Mouse (Mus musculus): ENCODE data around the gene Rbfox1.

Gene Rbfox1

GRCm38 (mm10) chr16:6212916-6213315 is 327.8 kb downstream of the Rbfox1 start:
- ATAC-seq (ENCODE audit: low TSS enrichment), result no peak

DNA sequence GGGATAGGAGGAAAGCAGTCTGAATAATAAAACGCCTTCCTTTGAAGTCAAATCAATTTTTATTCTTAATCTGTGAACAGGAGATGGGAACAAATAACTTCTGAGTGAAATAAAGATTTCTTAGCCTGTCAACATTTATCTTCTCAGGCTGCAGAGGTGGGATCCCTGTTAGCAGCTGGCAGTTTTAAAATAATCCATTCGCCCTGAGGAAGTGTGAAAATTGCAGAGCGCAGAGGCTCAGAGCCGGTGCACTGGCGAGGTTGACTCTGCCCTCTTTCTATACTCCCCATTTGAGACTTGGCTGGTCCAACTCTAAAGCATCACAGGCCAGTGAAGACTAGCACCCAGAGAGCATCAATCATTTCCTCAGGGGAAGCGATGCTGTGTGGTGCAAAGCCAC is 342.3 kb downstream of the Rbfox1 start:
- peak; percentile 52; the same call in 1 of the 2 replicates for ATAC-seq (ENCODE audit: low TSS enrichment)

DNA sequence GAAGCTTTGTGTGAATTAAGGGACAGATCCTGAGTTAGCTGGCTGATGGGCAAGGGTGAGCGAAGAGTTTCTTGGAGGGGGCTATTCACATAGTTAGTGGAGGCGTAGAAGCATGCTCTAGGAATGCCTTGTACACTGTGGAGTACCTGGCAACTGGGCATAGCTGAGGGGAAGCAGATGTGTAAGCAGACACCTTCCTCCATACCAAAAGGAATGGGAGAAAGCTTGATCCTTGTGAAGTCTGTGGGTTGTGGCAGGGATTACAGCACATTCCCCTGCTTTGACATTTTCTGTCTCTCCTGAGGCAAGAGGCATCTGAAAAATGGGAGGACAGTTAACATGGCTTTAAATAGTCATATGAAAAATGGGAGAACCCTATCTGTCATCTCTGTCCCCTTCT is 347.8 kb downstream of the Rbfox1 start:
- ATAC-seq (ENCODE audit: low TSS enrichment), result peak; percentile 77

GRCm38 (mm10) chr16:6241393-6241792 is 356.2 kb downstream of the Rbfox1 start:
- peak; percentile 64; the same call in 1 of the 2 replicates for ATAC-seq (ENCODE audit: low TSS enrichment)

DNA sequence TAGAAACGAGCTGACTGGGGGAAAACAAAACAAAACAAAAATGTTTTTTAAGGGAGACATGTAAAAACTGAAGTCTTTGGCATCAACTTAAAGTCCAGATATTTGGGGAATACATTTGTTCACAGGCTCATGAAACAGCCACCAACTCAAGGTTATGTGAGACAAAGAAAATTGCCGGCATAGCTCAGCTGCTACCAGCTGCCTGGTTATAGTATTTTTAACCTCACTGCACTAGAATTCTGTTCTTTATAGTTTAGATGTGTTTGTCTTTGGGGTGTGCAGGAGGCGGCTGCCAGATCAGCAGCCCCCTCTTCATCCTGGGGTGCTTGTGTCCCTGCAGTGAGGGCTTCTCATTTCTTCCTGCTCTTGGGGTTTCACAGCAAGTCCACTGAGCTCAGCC is 357.3 kb downstream of the Rbfox1 start:
- peak; percentile 56; the same call in 1 of the 2 replicates for ATAC-seq (ENCODE audit: low TSS enrichment)

GRCm38 (mm10) chr16:6247569-6247968 is 362.4 kb downstream of the Rbfox1 start:
- ATAC-seq (ENCODE audit: low TSS enrichment), result no peak

- no peak; the same call in 1 of the 2 replicates for ATAC-seq (ENCODE audit: low TSS enrichment)
Observed at GRCm38 (mm10) chr16:6264557-6264956, 379.4 kb downstream of the Rbfox1 start.

- peak; percentile 67 for ATAC-seq (ENCODE audit: low TSS enrichment)
Observed at GRCm38 (mm10) chr16:6265610-6266009, 380.5 kb downstream of the Rbfox1 start.

- ATAC-seq (ENCODE audit: low TSS enrichment), result peak; percentile 47; the same call in 1 of the 2 replicates
Observed at GRCm38 (mm10) chr16:6271596-6272370, 386.6 kb downstream of the Rbfox1 start.

- no peak for ATAC-seq (ENCODE audit: low TSS enrichment)
Observed at GRCm38 (mm10) chr16:6283496-6283895, 398.3 kb downstream of the Rbfox1 start.

GRCm38 (mm10) chr16:6284317-6284716 is 399.2 kb downstream of the Rbfox1 start:
- no peak for ATAC-seq (ENCODE audit: low TSS enrichment)

DNA sequence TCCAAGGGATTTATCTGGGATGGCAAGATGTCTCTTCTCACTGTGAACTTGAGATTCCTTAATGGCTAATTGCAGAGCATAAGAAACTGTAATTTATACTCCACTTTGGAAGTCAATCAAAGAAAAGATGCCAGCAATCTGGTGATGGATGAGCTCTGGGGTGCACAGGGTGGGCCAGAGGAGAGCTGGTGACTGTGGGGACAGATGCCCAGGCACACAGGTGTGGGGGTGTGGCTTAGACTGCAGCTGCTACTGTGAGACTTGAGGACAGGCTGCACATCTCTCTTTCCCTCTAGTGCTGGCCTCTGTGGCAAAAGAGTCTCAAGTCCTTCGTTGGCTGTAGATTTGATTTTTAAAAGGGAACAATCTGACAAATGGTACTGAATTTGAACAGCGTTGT is 402.5 kb downstream of the Rbfox1 start:
- peak; percentile 38; the same call in 1 of the 2 replicates for ATAC-seq (ENCODE audit: low TSS enrichment)

- peak; percentile 57; the same call in 1 of the 2 replicates for ATAC-seq (ENCODE audit: low TSS enrichment)
Observed at GRCm38 (mm10) chr16:6300112-6300511, 415.0 kb downstream of the Rbfox1 start.

GRCm38 (mm10) chr16:6303082-6303481 is 417.9 kb downstream of the Rbfox1 start:
- peak; percentile 62; the same call in 1 of the 2 replicates for ATAC-seq (ENCODE audit: low TSS enrichment)

- no peak for ATAC-seq (ENCODE audit: low TSS enrichment)
Observed at GRCm38 (mm10) chr16:6309940-6310339, 424.8 kb downstream of the Rbfox1 start.

- ATAC-seq (ENCODE audit: low TSS enrichment), result no peak
Observed at GRCm38 (mm10) chr16:6310744-6311678, 425.9 kb downstream of the Rbfox1 start.

DNA sequence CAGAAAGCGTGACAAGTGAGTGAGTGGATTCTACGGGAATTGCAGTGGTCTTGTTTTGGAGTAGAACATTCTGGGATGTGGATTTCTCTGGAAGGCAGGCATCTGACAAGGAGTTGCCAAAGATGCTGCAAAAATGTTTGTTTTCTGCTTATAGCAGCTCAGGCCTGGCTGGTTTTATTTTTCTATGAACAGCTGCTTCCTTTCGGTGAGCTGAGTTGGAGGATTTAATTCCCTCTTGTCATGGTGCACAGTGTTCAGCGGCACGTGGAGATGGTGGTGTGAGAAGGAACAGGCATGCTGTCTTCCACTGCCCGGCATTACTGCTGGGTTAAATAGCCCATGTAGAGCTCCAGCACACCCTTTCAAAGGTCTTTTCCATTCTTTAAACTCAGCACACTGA is 428.5 kb downstream of the Rbfox1 start:
- ATAC-seq (ENCODE audit: low TSS enrichment), result peak; percentile 82

GRCm38 (mm10) chr16:6324832-6325231 is 439.7 kb downstream of the Rbfox1 start:
- no peak for ATAC-seq (ENCODE audit: low TSS enrichment)

DNA sequence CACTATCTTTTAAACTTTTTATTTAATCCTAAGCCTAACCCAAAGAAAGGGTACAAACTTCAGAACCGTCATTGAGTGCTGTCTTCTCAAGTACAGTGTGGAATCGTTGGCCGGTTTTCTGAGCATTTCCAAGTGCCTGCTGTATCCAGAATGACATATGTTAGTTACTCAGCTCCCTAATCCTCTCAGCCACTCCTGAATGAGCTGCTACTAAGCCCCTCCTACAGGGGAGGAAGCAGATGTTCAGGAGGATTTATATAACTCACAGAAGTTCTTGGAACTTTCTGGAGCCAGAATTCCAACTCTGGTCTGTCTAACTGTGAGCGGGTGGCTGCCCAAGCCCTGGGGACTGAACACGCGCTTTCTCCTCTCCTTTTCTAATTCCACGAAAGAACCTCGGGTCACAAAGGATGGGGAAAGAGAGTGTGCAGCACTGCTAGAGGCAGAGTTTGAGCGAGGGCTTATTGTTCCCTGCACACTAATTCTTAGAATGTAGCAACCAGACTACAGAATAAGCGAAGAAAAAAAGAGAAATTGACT is 446.3 kb downstream of the Rbfox1 start:
- peak; percentile 94 for ATAC-seq (ENCODE audit: low TSS enrichment)

- ATAC-seq (ENCODE audit: low TSS enrichment), result no peak
Observed at GRCm38 (mm10) chr16:6333273-6333672, 448.1 kb downstream of the Rbfox1 start.

DNA sequence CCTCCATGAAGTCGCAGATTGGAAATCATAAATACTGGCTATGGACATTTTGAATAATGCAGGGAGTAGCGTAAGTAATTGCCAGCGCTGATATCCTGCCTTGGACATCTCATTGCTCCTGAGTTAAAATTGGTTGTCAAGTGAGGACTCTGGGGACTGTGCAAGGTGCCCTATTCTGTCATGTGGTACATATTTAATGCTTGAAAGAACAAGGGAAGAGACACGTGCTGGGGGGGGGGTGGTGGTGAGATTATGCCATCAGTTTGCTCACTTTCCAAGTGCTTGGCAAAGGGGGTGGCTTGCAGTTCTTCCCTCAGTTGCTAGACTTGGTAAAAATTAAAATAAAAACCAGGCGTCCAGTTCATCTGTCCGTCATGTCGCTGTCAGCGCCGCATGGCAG is 462.9 kb downstream of the Rbfox1 start:
- ATAC-seq (ENCODE audit: low TSS enrichment), result no peak

- peak; percentile 78 for ATAC-seq (ENCODE audit: low TSS enrichment)
Observed at GRCm38 (mm10) chr16:6348581-6349241, 463.6 kb downstream of the Rbfox1 start.
